Mouse (Mus musculus): ENCODE results near the gene Helz2.

Helz2 gene

DNA sequence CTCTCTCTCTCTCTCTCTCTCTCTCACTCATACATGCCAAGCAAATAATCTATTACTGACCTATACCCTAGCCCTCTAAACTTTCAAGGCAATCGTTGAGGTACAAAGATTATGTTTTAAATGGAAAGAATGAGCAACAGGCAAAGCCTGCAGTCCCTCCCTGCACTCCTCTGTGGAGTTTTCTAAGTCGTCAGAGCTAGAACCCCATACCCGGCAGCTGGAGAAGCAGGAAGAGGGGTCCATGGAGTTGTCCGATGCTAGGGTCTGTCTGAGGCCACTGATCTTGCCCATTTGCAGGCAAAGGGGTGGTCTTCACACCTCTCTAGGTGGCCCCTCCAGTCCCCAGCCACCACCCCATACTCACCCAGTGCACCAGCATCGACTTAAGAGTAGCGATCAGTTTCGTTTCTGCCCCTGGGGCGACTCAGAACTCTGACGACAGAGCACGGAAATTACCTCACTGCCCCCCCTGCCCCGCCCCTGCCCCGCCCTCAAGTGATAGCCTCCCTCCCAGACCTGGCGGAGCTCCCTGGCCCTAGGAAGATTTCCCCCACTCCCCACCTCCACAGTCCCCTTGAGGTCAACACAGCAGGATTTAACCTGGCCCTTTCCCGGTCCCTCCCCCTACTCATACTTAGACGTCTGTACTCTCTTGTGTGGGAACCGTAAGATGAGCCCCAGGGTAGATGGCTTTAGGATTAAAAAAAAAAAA is at the start of gene Helz2:
Helz2 (minus strand) TSS at position 426 of the 712 bp plus-strand sequence.
- no peak for DNase-seq

- no peak for DNase-seq
Observed at GRCm38 (mm10) chr2:181290937-181291336, 49.1 kb upstream of the Helz2 start.

- DNase-seq = no peak
Observed at GRCm38 (mm10) chr2:181288691-181289090, 46.9 kb upstream of the Helz2 start.

GRCm38 (mm10) chr2:181287958-181288350 is 46.1 kb upstream of the Helz2 start, which contains the start of gene Gmeb2:
Gmeb2 (minus strand) TSS chr2:181288035.
- DNase-seq = peak; percentile 98

- peak; percentile 86 for DNase-seq
Observed at GRCm38 (mm10) chr2:181287338-181287957, 45.6 kb upstream of the Helz2 start.

- no peak for DNase-seq
Observed at GRCm38 (mm10) chr2:181286629-181287337, 45.0 kb upstream of the Helz2 start.

DNA sequence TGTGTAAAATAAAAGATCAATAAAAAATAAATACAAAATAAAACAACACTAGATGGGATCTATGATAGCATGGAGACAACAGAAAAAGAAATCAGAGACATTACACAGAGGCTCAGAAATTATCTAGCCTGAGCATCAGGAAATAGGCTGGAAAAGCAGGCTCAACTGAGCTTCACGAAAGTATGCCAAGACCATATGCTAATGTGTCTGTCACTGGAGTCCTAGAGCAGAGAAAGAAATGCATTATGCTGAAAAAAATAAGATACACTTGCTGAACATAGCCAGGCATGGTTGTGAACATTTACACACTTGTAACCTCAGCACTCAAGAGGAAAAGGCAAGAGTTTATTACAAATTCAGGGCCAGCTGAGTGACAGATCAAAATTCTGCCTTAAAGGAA is 38.1 kb upstream of the Helz2 start:
- DNase-seq = no peak

DNA sequence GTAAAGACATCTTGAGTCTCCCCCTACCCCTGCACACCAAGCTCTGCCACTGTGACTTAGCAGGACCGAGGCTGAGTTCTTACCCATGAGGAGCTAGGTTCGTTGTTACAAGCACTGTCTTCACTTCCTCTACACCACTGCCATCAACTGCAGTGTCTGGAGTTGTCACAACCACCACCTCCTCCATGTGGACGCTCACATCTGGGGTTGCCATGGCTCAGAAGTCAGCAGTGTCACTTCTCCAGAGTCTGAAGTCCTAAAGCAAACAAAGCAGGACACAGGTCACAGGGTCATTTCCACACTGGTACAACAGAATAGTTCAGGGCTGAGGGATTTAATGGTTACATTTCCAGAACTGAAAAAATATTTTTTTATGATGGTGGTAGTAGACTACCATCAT is 36.0 kb upstream of the Helz2 start:
- DNase-seq = no peak

- no peak for DNase-seq
Observed at GRCm38 (mm10) chr2:181276766-181277165, 34.9 kb upstream of the Helz2 start.

DNA sequence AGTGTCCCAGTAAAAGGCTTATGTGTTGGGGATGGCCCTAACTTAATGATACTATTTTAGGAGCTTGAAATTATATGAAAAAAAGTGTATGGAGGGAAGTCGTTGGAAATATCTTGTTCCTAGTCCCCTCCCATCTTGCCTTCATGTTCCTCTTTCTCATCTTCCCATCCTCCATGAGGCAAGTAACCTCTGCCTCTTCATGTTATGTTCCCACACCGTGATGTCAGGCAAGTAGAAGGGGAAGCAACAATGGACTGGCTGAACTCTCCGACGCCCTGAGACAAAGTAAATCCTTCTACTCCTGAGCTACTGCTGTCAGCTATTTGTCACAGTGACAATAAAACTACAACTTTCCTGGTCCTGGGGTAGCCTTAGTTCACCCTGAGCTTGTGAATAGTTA is 32.8 kb upstream of the Helz2 start:
- DNase-seq = no peak

DNA sequence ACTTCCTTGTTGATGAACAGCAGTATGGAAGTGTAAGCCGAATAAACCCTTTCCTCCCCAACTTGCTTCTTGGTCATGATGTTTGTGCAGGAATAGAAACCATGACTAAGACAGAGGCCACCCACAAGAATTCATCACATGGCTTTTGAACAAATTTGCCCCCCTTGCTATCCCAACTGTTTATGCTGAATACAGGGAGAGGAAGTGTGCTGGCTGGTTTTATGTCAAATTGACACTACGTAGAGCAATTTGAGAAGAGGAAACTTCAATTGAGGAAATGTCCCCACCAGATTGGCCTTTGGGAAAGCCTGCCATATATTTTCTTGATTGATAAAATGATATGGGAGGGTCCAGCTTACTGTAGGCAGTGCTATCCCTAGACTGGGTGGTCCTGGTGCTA is 32.0 kb upstream of the Helz2 start:
- no peak for DNase-seq

GRCm38 (mm10) chr2:181272092-181272491 is 30.3 kb upstream of the Helz2 start:
- no peak for DNase-seq

GRCm38 (mm10) chr2:181266839-181267238 is 25.0 kb upstream of the Helz2 start:
- DNase-seq = no peak

- DNase-seq = no peak
Observed at GRCm38 (mm10) chr2:181253248-181253647, 11.4 kb upstream of the Helz2 start.

- no peak for DNase-seq
Observed at GRCm38 (mm10) chr2:181251841-181252240, 10.0 kb upstream of the Helz2 start.

DNA sequence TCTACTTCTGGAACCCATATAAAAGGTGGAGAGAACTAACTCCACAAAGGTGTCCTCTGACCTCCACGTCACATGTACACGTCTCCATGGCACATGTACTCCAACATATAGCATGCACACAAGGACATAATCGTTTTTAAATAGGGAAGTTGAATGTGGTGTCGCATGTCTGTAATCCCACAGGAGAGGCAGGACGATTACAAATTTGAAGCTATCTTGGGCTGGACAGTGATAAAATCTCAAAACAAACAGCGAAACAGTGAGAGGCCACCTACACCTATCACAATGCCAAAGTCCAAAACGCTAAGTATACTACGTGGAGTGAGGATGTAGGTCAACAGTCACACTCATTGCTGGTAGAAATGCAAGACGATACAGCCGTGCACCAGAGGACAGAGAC is 7.4 kb upstream of the Helz2 start:
- DNase-seq = no peak

- DNase-seq = no peak
Observed at GRCm38 (mm10) chr2:181245031-181245430, 3.2 kb upstream of the Helz2 start.

DNA sequence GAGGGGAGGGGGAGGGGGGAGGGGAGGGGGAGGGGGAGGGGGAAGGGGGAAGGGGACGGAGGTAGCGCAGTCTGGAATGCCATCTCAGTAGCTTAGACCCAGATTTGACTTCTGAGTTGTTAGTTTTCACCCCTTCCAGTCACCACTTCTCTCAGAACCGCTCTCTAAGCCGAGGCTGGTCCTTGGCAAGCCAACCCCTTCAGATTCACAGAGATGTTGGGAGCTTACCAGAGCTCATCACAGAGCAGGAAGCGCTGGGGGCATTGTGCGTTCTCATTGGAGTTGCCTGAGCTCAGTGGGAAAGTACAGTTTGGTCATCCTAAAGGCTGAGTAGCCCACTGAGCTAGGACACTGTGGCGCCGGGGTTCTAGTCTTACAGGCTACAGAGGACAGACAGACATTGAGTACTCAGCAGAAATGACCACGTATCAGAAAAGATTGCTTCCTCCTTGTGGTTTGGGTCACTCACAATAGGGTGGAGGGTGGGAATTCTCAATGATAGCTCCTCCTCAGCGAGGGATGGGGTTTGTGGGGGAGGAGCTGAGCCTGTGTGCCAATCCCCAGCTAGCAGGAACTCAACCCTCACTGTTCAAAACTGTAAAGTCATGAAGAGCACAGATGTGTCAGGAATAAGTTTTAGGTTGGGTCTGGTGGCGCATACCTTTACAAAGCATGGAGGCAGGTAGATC is 2.0 kb upstream of the Helz2 start:
- no peak for DNase-seq

- no peak for DNase-seq
Observed at GRCm38 (mm10) chr2:181242314-181242665, 463 bp upstream of the Helz2 start.

DNA sequence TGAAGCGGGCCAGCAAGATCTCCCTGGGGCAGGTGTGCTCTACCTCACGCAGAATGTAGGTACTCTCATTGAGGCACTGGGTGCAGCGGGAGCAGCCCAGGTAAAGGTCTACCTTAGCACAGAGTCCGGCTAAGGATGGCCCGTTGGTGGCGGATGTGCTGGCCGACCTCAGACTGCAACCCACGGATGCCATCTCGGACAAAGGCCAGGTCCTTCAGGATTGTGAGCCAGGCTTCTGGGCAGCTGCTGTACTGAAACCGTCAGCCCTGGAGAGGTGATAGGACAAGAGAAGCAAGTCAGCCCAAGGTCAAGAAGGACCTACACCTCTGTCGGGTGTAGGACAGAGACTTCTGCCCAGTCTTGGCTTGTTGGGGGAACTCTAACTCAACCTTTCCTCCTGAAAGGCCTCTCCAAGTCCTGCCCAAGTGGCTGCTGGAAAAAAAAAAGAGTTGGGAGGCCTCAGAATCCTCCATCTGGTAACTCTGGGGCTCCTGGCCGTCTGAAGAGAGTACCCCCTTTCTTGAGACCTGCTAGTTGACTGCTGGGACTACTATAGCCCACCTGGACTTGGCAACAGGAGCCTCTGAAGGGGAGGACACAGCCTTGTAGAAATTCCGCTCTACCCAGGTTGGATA is 904 bp downstream of the Helz2 start:
- DNase-seq = no peak

DNA sequence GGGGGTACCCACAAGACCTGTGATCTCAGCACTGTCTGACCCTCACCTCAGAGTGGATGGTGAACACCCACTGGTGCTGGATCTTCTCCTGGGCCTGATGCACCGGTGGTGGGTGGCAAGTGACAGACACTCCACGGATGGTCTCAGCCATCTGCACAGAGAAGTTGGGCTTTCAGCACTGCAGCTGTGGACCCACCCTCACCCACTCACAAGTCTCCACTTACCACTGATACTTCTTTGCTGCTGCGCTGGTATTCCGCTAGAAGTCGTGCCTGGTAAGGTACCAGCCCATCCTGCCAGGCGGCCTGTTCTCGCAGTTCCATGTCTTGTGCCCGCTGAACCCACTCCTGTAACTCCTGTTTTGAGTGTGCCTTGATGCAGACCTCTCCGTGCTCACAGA is 2.6 kb downstream of the Helz2 start:
- no peak for DNase-seq

- no peak for DNase-seq
Observed at GRCm38 (mm10) chr2:181238861-181239260, 3.0 kb downstream of the Helz2 start.

DNA sequence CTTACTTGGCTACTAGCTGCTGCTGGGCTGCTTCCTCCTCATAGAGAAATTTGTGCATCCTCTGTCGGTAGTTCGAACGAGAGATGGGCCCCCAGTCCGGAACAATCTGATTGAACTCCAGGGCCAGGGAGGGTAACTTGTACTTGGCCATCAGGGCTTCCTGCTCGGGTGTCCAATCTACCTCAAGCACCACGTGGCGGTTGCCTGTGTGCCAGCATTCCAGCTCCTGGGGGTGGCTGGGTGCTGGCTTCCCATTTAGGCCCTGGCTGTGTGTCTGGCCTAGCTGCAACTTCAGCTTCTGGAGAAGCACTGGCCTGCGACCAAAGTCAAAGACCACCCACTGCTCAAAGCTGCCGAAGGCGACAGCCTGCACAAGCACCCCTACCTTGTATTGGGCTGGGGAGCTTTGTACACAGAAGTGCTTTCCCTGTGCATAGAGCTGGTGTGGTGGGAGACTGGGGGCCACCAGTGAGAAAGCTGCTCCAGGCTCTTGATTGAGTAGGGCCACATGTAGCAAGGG is 3.7 kb downstream of the Helz2 start:
- no peak for DNase-seq

All from cerebellum, adult 11-12 months (tissue).